Mouse (Mus musculus): Measurements from ENCODE around the gene Itm2a. TPM values are rescaled to one million over a fixed set of nuclear protein-coding genes. Genes with fewer than 3 reads are reported as not detected.

The Itm2a gene
- 493 and 499 TPM in 2 replicates for polyA plus RNA-seq (2016; fragmentation: Nextera tagmentation; extraction: Ambion mirVana)

- peak within 1 kb of the TSS; percentile 74 for H3K9ac ChIP-seq
- no peaks in the 10 kb centered on the region for H3K27me3 ChIP-seq (replicated peaks)
- no peaks in the 10 kb centered on the region for H3K36me3 ChIP-seq
- H3K9me3 ChIP-seq (replicated peaks): no peaks in the 10 kb centered on the region
- 10% methylated on average over 30 of the region's 30 CpGs for WGBS
- peak within 1 kb of the TSS; percentile 71 for H3K4me3 ChIP-seq
- ATAC-seq (ENCODE audit: insufficient number of reproducible peaks, low FRiP score): peak; percentile 93
- peak within 1 kb of the TSS; percentile 77 for H3K27ac ChIP-seq (ENCODE audit: poor library complexity, severe bottlenecking)
- H3K4me2 ChIP-seq: peak within 1 kb of the TSS; percentile 59
- H3K4me1 ChIP-seq (replicated peaks): 0 out of 2 replicates have a peak, but pooled peaks cover 2% of the 10 kb centered on the region
Observed at GRCm38 (mm10) chrX:107402915-107403912, at the start of gene Itm2a. Gene Itm2a, minus strand, starts transcription at chrX:107403376.

DNA sequence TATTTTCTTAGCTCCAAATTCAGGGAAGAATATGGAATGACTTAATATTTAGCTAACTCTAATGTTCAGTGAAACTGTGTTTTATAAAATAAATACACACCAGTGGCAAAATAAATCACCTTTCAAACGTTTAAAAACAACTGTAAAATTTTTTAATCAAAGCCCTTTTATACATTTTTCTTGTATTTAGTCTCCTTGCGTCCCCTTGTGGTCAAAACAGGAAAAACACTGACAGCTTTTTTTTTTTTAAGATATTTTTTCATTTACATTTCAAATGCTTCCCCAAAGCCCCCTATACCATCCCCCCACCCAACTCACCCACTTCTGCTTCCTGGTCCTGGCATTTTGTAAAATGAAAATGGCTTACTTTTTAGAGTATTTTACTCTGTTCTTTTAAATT lies 32.7 kb upstream of the Itm2a start:
- no peak overlapping the region for H3K9ac ChIP-seq
- no peaks in the 10 kb centered on the region for H3K4me1 ChIP-seq (replicated peaks)
- H3K4me3 ChIP-seq: no peak overlapping the region
- no peaks in the 10 kb centered on the region for H3K27me3 ChIP-seq (replicated peaks)
- ATAC-seq (ENCODE audit: insufficient number of reproducible peaks, low FRiP score): no peak
- no peaks in the 10 kb centered on the region for H3K36me3 ChIP-seq
- H3K9me3 ChIP-seq (replicated peaks): no peaks in the 10 kb centered on the region
- 2% methylated on average over 2 of the region's 2 CpGs for WGBS
- H3K27ac ChIP-seq (ENCODE audit: poor library complexity, severe bottlenecking): no peak overlapping the region
- H3K4me2 ChIP-seq: no peak overlapping the region

- no peaks in the 10 kb centered on the region for H3K4me1 ChIP-seq (replicated peaks)
- H3K4me3 ChIP-seq: no peak overlapping the region
- H3K9ac ChIP-seq: no peak overlapping the region
- 75% methylated on average over 2 of the region's 2 CpGs for WGBS
- no peak overlapping the region for H3K4me2 ChIP-seq
- H3K27me3 ChIP-seq (replicated peaks): no peaks in the 10 kb centered on the region
- H3K36me3 ChIP-seq: no peaks in the 10 kb centered on the region
- no peaks in the 10 kb centered on the region for H3K9me3 ChIP-seq (replicated peaks)
- no peak for ATAC-seq (ENCODE audit: insufficient number of reproducible peaks, low FRiP score)
- H3K27ac ChIP-seq (ENCODE audit: poor library complexity, severe bottlenecking): no peak overlapping the region
Observed at GRCm38 (mm10) chrX:107421304-107421703, 18.1 kb upstream of the Itm2a start.

GRCm38 (mm10) chrX:107417345-107417744 lies 14.2 kb upstream of the Itm2a start:
- no peak overlapping the region for H3K4me3 ChIP-seq
- no peak overlapping the region for H3K4me2 ChIP-seq
- ATAC-seq (ENCODE audit: insufficient number of reproducible peaks, low FRiP score): no peak
- H3K9me3 ChIP-seq (replicated peaks): no peaks in the 10 kb centered on the region
- no peaks in the 10 kb centered on the region for H3K36me3 ChIP-seq
- WGBS: 48% methylated on average over 3 of the region's 3 CpGs
- H3K4me1 ChIP-seq (replicated peaks): no peaks in the 10 kb centered on the region
- no peaks in the 10 kb centered on the region for H3K27me3 ChIP-seq (replicated peaks)
- H3K27ac ChIP-seq (ENCODE audit: poor library complexity, severe bottlenecking): no peak overlapping the region
- no peak overlapping the region for H3K9ac ChIP-seq

DNA sequence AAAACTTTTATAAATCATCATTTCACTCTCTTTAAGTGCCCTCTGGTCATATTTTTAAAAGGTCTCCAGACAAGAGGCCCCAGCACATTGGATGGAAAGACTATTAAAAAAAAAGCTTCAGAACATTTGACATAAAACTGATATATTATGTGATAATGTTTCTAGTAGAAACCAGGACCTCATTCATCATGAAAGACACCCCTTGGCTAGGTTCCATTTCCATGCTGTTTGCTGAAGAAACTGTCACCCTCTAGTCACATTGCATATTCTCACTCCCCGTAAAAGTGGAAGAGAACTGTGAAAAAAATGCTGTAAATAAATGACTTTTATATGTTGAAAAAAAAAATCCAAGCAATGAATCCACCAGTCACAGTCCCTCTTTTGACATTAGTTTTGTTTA lies 12.8 kb upstream of the Itm2a start:
- no peak overlapping the region for H3K4me3 ChIP-seq
- 73% methylated on average over 1 of the region's 1 CpGs for WGBS
- no peak for ATAC-seq (ENCODE audit: insufficient number of reproducible peaks, low FRiP score)

DNA sequence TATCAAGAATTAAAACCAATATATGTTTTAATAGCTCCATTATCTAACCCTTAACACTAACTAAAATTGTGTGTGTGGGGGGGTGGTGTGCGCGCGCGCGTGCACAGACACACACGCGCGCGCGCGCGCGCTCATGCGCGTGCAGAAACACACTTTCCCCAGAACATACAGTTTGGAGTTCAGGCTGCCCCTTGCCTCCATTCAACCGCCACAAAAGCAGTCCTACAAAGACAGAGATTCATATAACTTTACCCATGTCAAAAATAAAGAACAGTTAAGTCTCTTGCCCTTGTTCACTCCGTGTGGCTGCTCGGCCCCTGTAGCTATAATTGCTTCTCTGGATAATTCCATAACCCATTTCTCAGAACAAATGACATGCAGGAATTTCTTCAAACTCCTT lies 695 bp downstream of the Itm2a start:
- Histone ChIP-seq H3K9me3 (replicated peaks) (no peaks in the 10 kb centered on the region), H3K9ac (peak overlapping the region; percentile 74), H3K4me3 (peak overlapping the region; percentile 71), H3K27me3 (replicated peaks) (no peaks in the 10 kb centered on the region), H3K4me2 (peak overlapping the region; percentile 59), H3K4me1 (replicated peaks) (0 out of 2 replicates have a peak, but pooled peaks cover 2% of the 10 kb centered on the region), H3K27ac (ENCODE audit: poor library complexity, severe bottlenecking) (peak overlapping the region; percentile 77), H3K36me3 (no peaks in the 10 kb centered on the region)
- WGBS: 24% methylated on average over 18 of the region's 18 CpGs
- no peak for ATAC-seq (ENCODE audit: insufficient number of reproducible peaks, low FRiP score)

More for the DNA sequence above, 12.8 kb upstream of the Itm2a start:
- no peak overlapping the region for H3K27ac ChIP-seq (ENCODE audit: poor library complexity, severe bottlenecking)
- no peak overlapping the region for H3K4me2 ChIP-seq
- H3K27me3 ChIP-seq (replicated peaks): no peaks in the 10 kb centered on the region
- no peak overlapping the region for H3K9ac ChIP-seq
- H3K4me1 ChIP-seq (replicated peaks): no peaks in the 10 kb centered on the region
- no peaks in the 10 kb centered on the region for H3K36me3 ChIP-seq
- H3K9me3 ChIP-seq (replicated peaks): no peaks in the 10 kb centered on the region

GRCm38 (mm10) chrX:107399087-107399486 lies 4.1 kb downstream of the Itm2a start:
- whole genome bisulfite sequencing: 81% methylated on average over 8 of the region's 8 CpGs
- no peaks in the 10 kb centered on the region; the same call in 1 of the 2 replicates for H3K36me3 ChIP-seq
- H3K4me3 ChIP-seq: no peak overlapping the region
- no peaks in the 10 kb centered on the region for H3K27me3 ChIP-seq (replicated peaks)
- H3K9ac ChIP-seq: no peak overlapping the region
- H3K4me1 ChIP-seq (replicated peaks): 0 out of 2 replicates have a peak, but pooled peaks cover 2% of the 10 kb centered on the region
- H3K27ac ChIP-seq (ENCODE audit: poor library complexity, severe bottlenecking): no peak overlapping the region
- no peaks in the 10 kb centered on the region for H3K9me3 ChIP-seq (replicated peaks)
- H3K4me2 ChIP-seq: no peak overlapping the region
- ATAC-seq (ENCODE audit: insufficient number of reproducible peaks, low FRiP score): no peak

GRCm38 (mm10) chrX:107393256-107393655 lies 9.9 kb downstream of the Itm2a start:
- Histone ChIP-seq H3K4me1 (replicated peaks) (no peaks in the 10 kb centered on the region), H3K27me3 (replicated peaks) (no peaks in the 10 kb centered on the region), H3K4me2 (no peak overlapping the region), H3K4me3 (no peak overlapping the region), H3K9me3 (replicated peaks) (no peaks in the 10 kb centered on the region), H3K9ac (no peak overlapping the region), H3K36me3 (no peaks in the 10 kb centered on the region; the same call in 1 of the 2 replicates), H3K27ac (ENCODE audit: poor library complexity, severe bottlenecking) (no peak overlapping the region)
- no peak for ATAC-seq (ENCODE audit: insufficient number of reproducible peaks, low FRiP score)
- 25% methylated on average over 3 of the region's 3 CpGs for WGBS

DNA sequence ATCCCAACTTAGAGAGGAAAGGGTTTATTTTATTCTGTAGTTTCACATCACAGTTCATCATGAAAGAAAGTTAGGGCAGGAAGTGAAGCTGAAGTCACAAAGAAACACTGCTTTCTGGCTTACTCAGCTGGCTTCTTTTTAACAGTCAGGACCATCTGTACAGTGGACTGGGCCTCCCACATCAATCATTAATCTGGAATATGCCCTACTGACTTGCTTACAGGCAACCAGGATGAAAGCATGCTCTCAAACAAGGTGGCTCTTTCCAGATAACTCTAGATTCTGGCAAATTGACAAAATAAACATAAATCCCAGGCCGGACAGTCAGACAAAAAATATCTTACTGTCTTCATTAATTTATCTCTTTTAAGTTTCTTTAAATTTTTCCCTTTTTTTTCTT lies 27.8 kb downstream of the Itm2a start:
- Histone ChIP-seq H3K4me1 (replicated peaks) (no peaks in the 10 kb centered on the region), H3K9ac (no peak overlapping the region), H3K27ac (ENCODE audit: poor library complexity, severe bottlenecking) (no peak overlapping the region), H3K27me3 (replicated peaks) (no peaks in the 10 kb centered on the region), H3K4me2 (no peak overlapping the region), H3K9me3 (replicated peaks) (0 out of 2 replicates have a peak, but pooled peaks cover 2% of the 10 kb centered on the region), H3K36me3 (no peaks in the 10 kb centered on the region), H3K4me3 (no peak overlapping the region)
- no peak for ATAC-seq (ENCODE audit: insufficient number of reproducible peaks, low FRiP score)
- WGBS: 57% methylated on average over 1 of the region's 1 CpGs

Measured in heart, embryonic 12.5 days (tissue).